Mouse (Mus musculus) hindbrain, embryonic 13.5 days (tissue): ENCODE measurements around the gene Gm21954. TPM values are rescaled to one million over a fixed set of nuclear protein-coding genes. Genes with fewer than 3 reads are reported as not detected.

ENCODE experiments used
- ATAC-seq: fragments of 200-750 bp; cut with Nextera tagmentation; 2 replicates; pipeline ENCODE4 v1.8.0; 2017; ENCODE audit warnings: moderate TSS enrichment; ENCODE audit not compliant: low FRiP score
- H3K27ac ChIP-seq: fragments of 300-500 bp; sonication (generic); 2 replicates; pipeline ENCODE4 v1.5.1; 2015; ENCODE audit warnings: inconsistent platforms, mild to moderate bottlenecking, moderate library complexity
- H3K27me3 ChIP-seq: fragments of 300-500 bp; sonication (generic); 2 replicates; pipeline ENCODE4 v1.6.1; 2015; ENCODE audit warnings: mild to moderate bottlenecking, inconsistent platforms
- H3K36me3 ChIP-seq: fragments of 300-500 bp; sonication (generic); 2 replicates; pipeline ENCODE4 v1.6.1; 2015; ENCODE audit warnings: mild to moderate bottlenecking, inconsistent platforms
- H3K4me1 ChIP-seq: fragments of 300-500 bp; sonication (generic); replicated peaks from 2 replicates; pipeline ENCODE4 v1.6.1; 2015; ENCODE audit warnings: inconsistent platforms
- H3K4me2 ChIP-seq: fragments of 300-500 bp; sonication (generic); 2 replicates; pipeline ENCODE4 v1.6.1; 2015; ENCODE audit warnings: inconsistent platforms, mild to moderate bottlenecking, moderate library complexity
- H3K4me3 ChIP-seq: fragments of 300-500 bp; sonication (generic); 2 replicates; pipeline ENCODE4 v1.5.1; 2015; ENCODE audit warnings: mild to moderate bottlenecking, inconsistent platforms
- H3K9ac ChIP-seq: fragments of 300-500 bp; sonication (generic); 2 replicates; pipeline ENCODE4 v1.6.1; 2015; ENCODE audit warnings: mild to moderate bottlenecking, inconsistent platforms
- H3K9me3 ChIP-seq: fragments of 300-500 bp; sonication (generic); 2 replicates; pipeline ENCODE4 v1.6.1; 2016; ENCODE audit warnings: inconsistent platforms
- WGBS: fragments of 180-500 bp; shearing (Covaris S2); methylation state at CpG from one replicate; pipeline ENCODE4 v1.1.7; 2015; 5-methylcytosine and 5-hydroxymethylcytosine counted together
- polyA plus RNA-seq: library from polyadenylated mRNA; unstranded; fragments of >200 nt; fragmentation: Nextera tagmentation; extraction: Ambion mirVana; gene quantifications from 2 replicates; pipeline ENCODE4 v1.2.1, GENCODE M21; 2015

Gm21954 gene
- polyA plus RNA-seq, 1 experiment from 2014 or later: not detected

GRCm38 (mm10) chr3:55440342-55440741 is 31.7 kb downstream of the Gm21954 start:
- H3K4me1 ChIP-seq: peaks cover 22% of the 10 kb centered on the region
- peak overlapping the region; percentile 64 for H3K27ac ChIP-seq
- no peak overlapping the region for H3K4me2 ChIP-seq
- no peak overlapping the region for H3K9ac ChIP-seq
- H3K27me3 ChIP-seq: no peaks in the 10 kb centered on the region
- H3K9me3 ChIP-seq: no peaks in the 10 kb centered on the region
- H3K36me3 ChIP-seq: peaks cover 4% of the 10 kb centered on the region; the same call in 1 of the 2 replicates
- 67% methylated on average over 8 of the region's 8 CpGs for WGBS
- H3K4me3 ChIP-seq: no peak overlapping the region
- ATAC-seq: no peak; the same call in 1 of the 2 replicates

- peak overlapping the region; percentile 46; the same call in 1 of the 2 replicates for H3K27ac ChIP-seq
- 86% methylated on average over 7 of the region's 7 CpGs for WGBS
Measured at GRCm38 (mm10) chr3:55438824-55439446, 33.1 kb downstream of the Gm21954 start.

GRCm38 (mm10) chr3:55434276-55434675 is 37.7 kb downstream of the Gm21954 start:
- H3K27ac ChIP-seq: peak overlapping the region; percentile 56
- whole genome bisulfite sequencing: 65% methylated on average over 1 of the region's 1 CpGs
- H3K9me3 ChIP-seq: no peaks in the 10 kb centered on the region
- ATAC-seq: no peak
- H3K4me1 ChIP-seq: peaks cover 17% of the 10 kb centered on the region
- no peaks in the 10 kb centered on the region for H3K36me3 ChIP-seq
- no peaks in the 10 kb centered on the region for H3K27me3 ChIP-seq
- no peak overlapping the region for H3K9ac ChIP-seq
- H3K4me2 ChIP-seq: no peak overlapping the region
- no peak overlapping the region for H3K4me3 ChIP-seq

More at GRCm38 (mm10) chr3:55438824-55439446, 33.1 kb downstream of the Gm21954 start:
- Histone ChIP-seq H3K4me3 (no peak overlapping the region), H3K9ac (no peak overlapping the region), H3K27me3 (no peaks in the 10 kb centered on the region), H3K4me1 (peaks cover 30% of the 10 kb centered on the region), H3K9me3 (no peaks in the 10 kb centered on the region), H3K4me2 (no peak overlapping the region), H3K36me3 (no peaks in the 10 kb centered on the region)
- ATAC-seq: no peak

GRCm38 (mm10) chr3:55431223-55431622 is 40.8 kb downstream of the Gm21954 start:
- Histone ChIP-seq H3K36me3 (no peaks in the 10 kb centered on the region), H3K4me3 (no peak overlapping the region), H3K4me1 (peaks cover 12% of the 10 kb centered on the region), H3K27ac (no peak overlapping the region), H3K27me3 (no peaks in the 10 kb centered on the region), H3K9ac (no peak overlapping the region), H3K9me3 (no peaks in the 10 kb centered on the region), H3K4me2 (no peak overlapping the region)
- WGBS: 91% methylated on average over 3 of the region's 3 CpGs
- ATAC-seq: no peak

GRCm38 (mm10) chr3:55430022-55430549 is 41.9 kb downstream of the Gm21954 start:
- no peaks in the 10 kb centered on the region for H3K36me3 ChIP-seq
- WGBS: 85% methylated on average over 2 of the region's 2 CpGs
- H3K4me1 ChIP-seq: peaks cover 12% of the 10 kb centered on the region
- H3K27ac ChIP-seq: no peak overlapping the region
- no peaks in the 10 kb centered on the region for H3K27me3 ChIP-seq
- no peak overlapping the region for H3K9ac ChIP-seq
- H3K4me2 ChIP-seq: no peak overlapping the region
- no peaks in the 10 kb centered on the region for H3K9me3 ChIP-seq
- ATAC-seq: no peak
- H3K4me3 ChIP-seq: no peak overlapping the region

- Histone ChIP-seq H3K36me3 (no peaks in the 10 kb centered on the region), H3K27ac (peak overlapping the region; percentile 91), H3K4me2 (peak overlapping the region; percentile 40), H3K9ac (peak overlapping the region; percentile 26; the same call in 1 of the 2 replicates), H3K4me3 (peak overlapping the region; percentile 9; the same call in 1 of the 2 replicates), H3K4me1 (peaks cover 51% of the 10 kb centered on the region), H3K9me3 (no peaks in the 10 kb centered on the region), H3K27me3 (no peaks in the 10 kb centered on the region)
- WGBS: 9% methylated on average over 11 of the region's 11 CpGs
- ATAC-seq: peak; percentile 90
Measured at GRCm38 (mm10) chr3:55423640-55424397, 48.2 kb downstream of the Gm21954 start.

GRCm38 (mm10) chr3:55420436-55421083 is 51.5 kb downstream of the Gm21954 start:
- peaks cover 67% of the 10 kb centered on the region for H3K4me1 ChIP-seq
- no peaks in the 10 kb centered on the region for H3K36me3 ChIP-seq
- H3K27ac ChIP-seq: peak overlapping the region; percentile 91
- H3K4me2 ChIP-seq: no peak overlapping the region
- no peaks in the 10 kb centered on the region for H3K27me3 ChIP-seq
- ATAC-seq: no peak
- no peak overlapping the region for H3K9ac ChIP-seq
- no peaks in the 10 kb centered on the region for H3K9me3 ChIP-seq
- H3K4me3 ChIP-seq: no peak overlapping the region
- WGBS: 48% methylated on average over 8 of the region's 8 CpGs

- peak overlapping the region; percentile 81 for H3K27ac ChIP-seq
- no peak overlapping the region for H3K4me3 ChIP-seq
- peaks cover 73% of the 10 kb centered on the region for H3K4me1 ChIP-seq
- H3K9me3 ChIP-seq: no peaks in the 10 kb centered on the region
- H3K4me2 ChIP-seq: no peak overlapping the region
- H3K27me3 ChIP-seq: no peaks in the 10 kb centered on the region
- 16% methylated on average over 3 of the region's 3 CpGs for WGBS
- H3K36me3 ChIP-seq: no peaks in the 10 kb centered on the region
- ATAC-seq: no peak
- H3K9ac ChIP-seq: no peak overlapping the region
Measured at GRCm38 (mm10) chr3:55419334-55419733, 52.7 kb downstream of the Gm21954 start.

GRCm38 (mm10) chr3:55418845-55419244 is 53.2 kb downstream of the Gm21954 start:
- ATAC-seq: no peak
- Histone ChIP-seq H3K4me1 (peaks cover 71% of the 10 kb centered on the region), H3K4me2 (no peak overlapping the region), H3K36me3 (no peaks in the 10 kb centered on the region), H3K4me3 (no peak overlapping the region), H3K27me3 (no peaks in the 10 kb centered on the region), H3K9me3 (no peaks in the 10 kb centered on the region), H3K27ac (peak overlapping the region; percentile 81), H3K9ac (no peak overlapping the region)
- 70% methylated on average over 6 of the region's 6 CpGs for WGBS

GRCm38 (mm10) chr3:55415527-55415950 is 56.5 kb downstream of the Gm21954 start:
- peak; percentile 69 for ATAC-seq
- Histone ChIP-seq H3K36me3 (peaks cover 4% of the 10 kb centered on the region), H3K4me3 (no peak overlapping the region)

More at GRCm38 (mm10) chr3:55415527-55415950, 56.5 kb downstream of the Gm21954 start:
- H3K4me1 ChIP-seq: peaks cover 42% of the 10 kb centered on the region
- H3K27ac ChIP-seq: peak overlapping the region; percentile 91
- WGBS: 9% methylated on average over 14 of the region's 14 CpGs
- H3K9ac ChIP-seq: peak overlapping the region; percentile 51
- H3K27me3 ChIP-seq: no peaks in the 10 kb centered on the region
- peak overlapping the region; percentile 39 for H3K4me2 ChIP-seq
- H3K9me3 ChIP-seq: no peaks in the 10 kb centered on the region
